ENCODE assay signal across 31 mouse cellular contexts in the genomic region with DNA sequence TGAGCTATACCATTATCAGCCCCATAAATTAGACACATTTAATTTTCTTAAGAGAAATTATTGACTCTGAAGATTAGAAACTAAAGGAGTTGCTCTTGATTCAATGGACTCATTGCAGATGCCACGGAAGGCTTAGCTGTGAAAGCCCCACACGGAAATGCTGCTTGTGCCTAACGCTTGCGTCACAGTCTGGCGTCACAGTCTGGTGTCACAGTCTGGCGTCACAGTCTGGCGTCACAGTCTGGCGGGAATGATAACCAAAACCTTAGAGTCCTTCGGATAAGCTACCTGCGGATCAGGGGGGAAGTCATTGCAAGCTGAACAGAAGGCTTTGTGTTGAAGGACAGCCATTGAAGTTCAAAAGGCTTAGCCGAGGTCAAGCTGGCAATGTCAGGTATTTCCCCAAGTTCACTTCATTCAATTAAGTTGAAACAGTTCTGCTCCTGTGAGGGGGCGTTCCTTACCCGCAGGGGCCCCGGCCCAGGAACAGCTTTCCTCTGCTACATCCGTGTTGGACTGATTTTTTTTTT.
DNase-seq lines count a peak whose midpoint lies in the region; ATAC-seq lines count a peak whose summit lies in the region.
"Had no signal": no experiment of that assay in that cellular context is flagged by ENCODE, and none has a peak within 500 bp of the region (broad histone marks: within the 10 kb centered on the region; RNA-seq: fewer than 3 reads in every experiment).

No protein-coding gene starts in this region.

- peak; percentile 10 for DNase-seq in forebrain, embryonic 14.5 days (ENCODE audit: low spot score)
- peak; percentile 77 for DNase-seq in R1 (ENCODE audit: low read depth, low spot score)
- peak; percentile 57 for DNase-seq in embryonic facial prominence, embryonic 11.5 days (ENCODE audit: low spot score)
- DNase-seq in heart, embryonic 10.5 days (ENCODE audit: low spot score), result no peak
- no peak for DNase-seq in heart, postnatal 25 days (ENCODE audit: low spot score)
- DNase-seq in adrenal gland, adult 8-10 months, result no peak
- DNase-seq: adrenal gland, postnatal 36 days; cerebellum, adult 11-12 months; cerebellum, postnatal 10 days; gastrocnemius, postnatal 10 days; heart, adult 11 months; heart, postnatal 14 days; kidney, adult 2 months; liver, postnatal 0 days had no signal

- no peaks in the 10 kb centered on the region for H3K27me3 ChIP-seq in forebrain, embryonic 14.5 days (replicated peaks; ENCODE audit: control insufficient read depth, insufficient read depth, low read length)
- 0 out of 2 replicates have a peak, but pooled peaks cover 10% of the 10 kb centered on the region for H3K27me3 ChIP-seq in forebrain, embryonic 12.5 days
- H3K27me3 ChIP-seq in embryonic facial prominence, embryonic 11.5 days (ENCODE audit: control insufficient read depth, insufficient read depth, low read length), result no peaks in the 10 kb centered on the region
- no peaks in the 10 kb centered on the region for H3K27me3 ChIP-seq in heart, embryonic 10.5 days (ENCODE audit: insufficient read depth, poor library complexity, severe bottlenecking)
- H3K27me3 ChIP-seq: forebrain, embryonic 13.5 days; heart, embryonic 13.5 days; neural tube, embryonic 15.5 days; Patski had no signal

- no peaks in the 10 kb centered on the region for H3K36me3 ChIP-seq in forebrain, embryonic 14.5 days (ENCODE audit: control insufficient read depth, insufficient read depth, low read length)
- H3K36me3 ChIP-seq in forebrain, embryonic 12.5 days (replicated peaks), result no peaks in the 10 kb centered on the region
- H3K36me3 ChIP-seq in embryonic facial prominence, embryonic 11.5 days (replicated peaks; ENCODE audit: control insufficient read depth, insufficient read depth, low read depth, low read length), result no peaks in the 10 kb centered on the region
- no peaks in the 10 kb centered on the region for H3K36me3 ChIP-seq in heart, embryonic 10.5 days
- H3K36me3 ChIP-seq: G1E; heart, embryonic 13.5 days; limb, embryonic 12.5 days; midbrain, embryonic 12.5 days; neural tube, embryonic 15.5 days had no signal

- WGBS in forebrain, embryonic 14.5 days, result 67% methylated on average over 15 of the region's 15 CpGs
- 75% methylated on average over 15 of the region's 15 CpGs for WGBS in forebrain, embryonic 12.5 days
- 34% methylated on average over 15 of the region's 15 CpGs for WGBS in embryonic facial prominence, embryonic 11.5 days
- WGBS in heart, embryonic 10.5 days, result 70% methylated on average over 15 of the region's 15 CpGs

- H3K9ac ChIP-seq in forebrain, embryonic 14.5 days (ENCODE audit: low read length), result no peak overlapping the region
- no peak overlapping the region for H3K9ac ChIP-seq in forebrain, embryonic 12.5 days
- H3K9ac ChIP-seq in embryonic facial prominence, embryonic 11.5 days (replicated peaks; ENCODE audit: low read length), result no peak overlapping the region
- H3K9ac ChIP-seq: forebrain, embryonic 13.5 days; heart, embryonic 13.5 days; hindbrain, embryonic 14.5 days; limb, embryonic 12.5 days; liver, postnatal 0 days; midbrain, embryonic 12.5 days; neural tube, embryonic 15.5 days had no signal

- intact Hi-C loops in heart, postnatal 25 days (cut with DNase I), result no loop called here

- no peak overlapping the region for H3K4me2 ChIP-seq in forebrain, embryonic 14.5 days (ENCODE audit: low read length)
- H3K4me2 ChIP-seq in forebrain, embryonic 12.5 days, result no peak overlapping the region
- no peak overlapping the region for H3K4me2 ChIP-seq in embryonic facial prominence, embryonic 11.5 days (ENCODE audit: low read depth, low read length)
- H3K4me2 ChIP-seq: forebrain, embryonic 13.5 days; heart, embryonic 13.5 days; hindbrain, embryonic 14.5 days; limb, embryonic 12.5 days; liver, embryonic 11.5 days; midbrain, embryonic 12.5 days; neural tube, embryonic 15.5 days had no signal

- H3K27ac ChIP-seq in forebrain, embryonic 14.5 days (ENCODE audit: low read depth, low read length), result no peak overlapping the region
- H3K27ac ChIP-seq in forebrain, embryonic 12.5 days, result no peak overlapping the region
- H3K27ac ChIP-seq in embryonic facial prominence, embryonic 11.5 days (replicated peaks; ENCODE audit: low read depth, low read length), result no peak overlapping the region
- no peak overlapping the region for H3K27ac ChIP-seq in heart, embryonic 10.5 days
- H3K27ac ChIP-seq: forebrain, embryonic 13.5 days; heart, embryonic 13.5 days; hindbrain, embryonic 14.5 days; kidney, postnatal 0 days; limb, embryonic 12.5 days; macrophage; midbrain, embryonic 12.5 days; neural tube, embryonic 15.5 days; stomach, postnatal 0 days had no signal

- no peak overlapping the region for H3K4me3 ChIP-seq in forebrain, embryonic 14.5 days (ENCODE audit: low read depth, low read length)
- H3K4me3 ChIP-seq in forebrain, embryonic 12.5 days (replicated peaks), result no peak overlapping the region
- no peak overlapping the region for H3K4me3 ChIP-seq in embryonic facial prominence, embryonic 11.5 days (ENCODE audit: low read depth, low read length)
- H3K4me3 ChIP-seq in heart, embryonic 10.5 days, result no peak overlapping the region
- H3K4me3 ChIP-seq: forebrain, embryonic 13.5 days; heart, embryonic 13.5 days; limb, embryonic 12.5 days; midbrain, embryonic 12.5 days; neural tube, embryonic 15.5 days had no signal

- no peaks in the 10 kb centered on the region for H3K9me3 ChIP-seq in forebrain, embryonic 14.5 days (replicated peaks; ENCODE audit: control insufficient read depth, low read length)
- no peaks in the 10 kb centered on the region for H3K9me3 ChIP-seq in forebrain, embryonic 12.5 days
- H3K9me3 ChIP-seq in embryonic facial prominence, embryonic 11.5 days (replicated peaks; ENCODE audit: control insufficient read depth, low read length), result no peaks in the 10 kb centered on the region
- H3K9me3 ChIP-seq in heart, embryonic 10.5 days, result no peaks in the 10 kb centered on the region
- H3K9me3 ChIP-seq: forebrain, embryonic 13.5 days; G1E; heart, embryonic 13.5 days; limb, embryonic 12.5 days; midbrain, embryonic 12.5 days; neural tube, embryonic 15.5 days had no signal

- H3K4me1 ChIP-seq in forebrain, embryonic 14.5 days (ENCODE audit: control insufficient read depth, insufficient read depth, low read length), result no peaks in the 10 kb centered on the region
- no peaks in the 10 kb centered on the region for H3K4me1 ChIP-seq in forebrain, embryonic 12.5 days
- H3K4me1 ChIP-seq in embryonic facial prominence, embryonic 11.5 days (ENCODE audit: control insufficient read depth, insufficient read depth, low read length), result no peaks in the 10 kb centered on the region; the same call in 1 of the 2 replicates
- no peaks in the 10 kb centered on the region for H3K4me1 ChIP-seq in heart, embryonic 10.5 days
- H3K4me1 ChIP-seq: forebrain, embryonic 13.5 days; heart, embryonic 13.5 days; limb, embryonic 12.5 days; midbrain, embryonic 12.5 days; neural tube, embryonic 15.5 days had no signal

- ATAC-seq in forebrain, embryonic 14.5 days, result no peak
- no peak for ATAC-seq in forebrain, embryonic 12.5 days (ENCODE audit: low FRiP score)
- no peak for ATAC-seq in embryonic facial prominence, embryonic 11.5 days (replicated peaks; ENCODE audit: insufficient number of reproducible peaks, low FRiP score, low TSS enrichment, low read depth)
- ATAC-seq in megakaryocyte, adult 5-6 weeks (ENCODE audit: poor library complexity, severe bottlenecking), result peak; percentile 74
- ATAC-seq: activated CD4-positive, CD25-positive, alpha-beta regulatory T cell, adult 4 months; forebrain, embryonic 13.5 days; inflammation-experienced regulatory T-cells, adult 6 months; liver, postnatal 0 days; lung, postnatal 0 days; Patski had no signal

Comparison
In these comparisons a context has a peak if more than half of its experiments do, and no peak if none do; other contexts are left out.
1. DNase-seq: peak in forebrain, embryonic 14.5 days (single experiment), R1 (single experiment) and embryonic facial prominence, embryonic 11.5 days (single experiment); none in heart, embryonic 10.5 days (single experiment), heart, postnatal 25 days (single experiment) and adrenal gland, adult 8-10 months (single experiment).